Mouse (Mus musculus) heart, embryonic 12.5 days (tissue): ENCODE measurements around the gene Cacnb4. TPM values are rescaled to one million over a fixed set of nuclear protein-coding genes. Genes with fewer than 3 reads are reported as not detected.
A peak's percentile ranks its signal among the peaks of the same experiment; 100 is the strongest.

ENCODE experiments used
- ATAC-seq: fragments of 200-750 bp; cut with Nextera tagmentation; 2 replicates; pipeline ENCODE4 v1.8.0; 2017; ENCODE audit warnings: moderate TSS enrichment, moderate library complexity; ENCODE audit not compliant: insufficient number of reproducible peaks, low FRiP score
- H3K27ac ChIP-seq: fragments of 300-500 bp; sonication (generic); 2 replicates; pipeline ENCODE4 v1.5.1; 2016; ENCODE audit warnings: mild to moderate bottlenecking, moderate library complexity; ENCODE audit not compliant: poor library complexity, severe bottlenecking
- H3K27me3 ChIP-seq: fragments of 300-500 bp; sonication (generic); replicated peaks from 2 replicates; pipeline ENCODE4 v1.6.1; 2016; ENCODE audit warnings: mild to moderate bottlenecking, moderate library complexity
- H3K36me3 ChIP-seq: fragments of 300-500 bp; sonication (generic); 2 replicates; pipeline ENCODE4 v1.6.1; 2016; ENCODE audit warnings: mild to moderate bottlenecking, moderate library complexity
- H3K4me1 ChIP-seq: fragments of 300-500 bp; sonication (generic); replicated peaks from 2 replicates; pipeline ENCODE4 v1.6.1; 2016; ENCODE audit warnings: mild to moderate bottlenecking
- H3K4me2 ChIP-seq: fragments of 300-500 bp; sonication (generic); 2 replicates; pipeline ENCODE4 v1.6.1; 2016; ENCODE audit warnings: mild to moderate bottlenecking, moderate library complexity
- H3K4me3 ChIP-seq: fragments of 300-500 bp; sonication (generic); 2 replicates; pipeline ENCODE4 v1.5.1; 2016; ENCODE audit warnings: mild to moderate bottlenecking
- H3K9ac ChIP-seq: fragments of 300-500 bp; sonication (generic); 2 replicates; pipeline ENCODE4 v1.6.1; 2016; ENCODE audit warnings: mild to moderate bottlenecking, moderate library complexity
- H3K9me3 ChIP-seq: fragments of 300-500 bp; sonication (generic); replicated peaks from 2 replicates; pipeline ENCODE4 v1.6.1; 2016; ENCODE audit warnings: mild to moderate bottlenecking, moderate library complexity
- WGBS: fragments of 180-500 bp; shearing (Covaris S2); methylation state at CpG from one replicate; pipeline ENCODE4 v1.1.7; 2016; 5-methylcytosine and 5-hydroxymethylcytosine counted together
- polyA plus RNA-seq: library from polyadenylated mRNA; unstranded; fragments of >200 nt; fragmentation: Nextera tagmentation; extraction: Ambion mirVana; gene quantifications from 2 replicates; pipeline ENCODE4 v1.2.1, GENCODE M21; 2016

Gene Cacnb4
- polyA plus RNA-seq, 1 experiment from 2014 or later, result 0.41 TPM

DNA sequence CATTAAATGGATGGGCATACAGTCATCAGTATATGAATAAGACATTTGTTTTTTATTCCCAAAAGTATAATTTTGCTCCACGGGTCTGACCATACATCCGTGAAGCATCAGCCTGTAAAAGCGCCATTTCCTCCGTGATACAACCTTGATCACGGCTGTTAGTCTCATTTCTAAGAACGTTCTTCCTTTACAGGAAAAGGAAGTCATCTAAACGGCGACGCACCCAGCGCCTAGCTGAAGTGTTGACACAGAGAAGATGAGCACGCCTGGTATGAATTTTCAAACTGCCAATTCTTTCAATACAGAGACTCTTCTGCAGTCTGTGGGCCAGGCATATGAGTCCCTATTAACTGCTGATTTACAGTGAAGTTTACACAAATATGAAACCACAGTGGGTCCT is 106.5 kb downstream of the Cacnb4 start:
- H3K9ac ChIP-seq, result no peak overlapping the region
- H3K4me3 ChIP-seq, result no peak overlapping the region
- 66% methylated on average over 11 of the region's 11 CpGs for WGBS
- no peaks in the 10 kb centered on the region for H3K27me3 ChIP-seq
- H3K4me2 ChIP-seq, result no peak overlapping the region
- no peaks in the 10 kb centered on the region for H3K9me3 ChIP-seq
- H3K27ac ChIP-seq, result peak overlapping the region; percentile 82
- no peaks in the 10 kb centered on the region for H3K36me3 ChIP-seq
- no peak for ATAC-seq
- peaks cover 15% of the 10 kb centered on the region for H3K4me1 ChIP-seq

DNA sequence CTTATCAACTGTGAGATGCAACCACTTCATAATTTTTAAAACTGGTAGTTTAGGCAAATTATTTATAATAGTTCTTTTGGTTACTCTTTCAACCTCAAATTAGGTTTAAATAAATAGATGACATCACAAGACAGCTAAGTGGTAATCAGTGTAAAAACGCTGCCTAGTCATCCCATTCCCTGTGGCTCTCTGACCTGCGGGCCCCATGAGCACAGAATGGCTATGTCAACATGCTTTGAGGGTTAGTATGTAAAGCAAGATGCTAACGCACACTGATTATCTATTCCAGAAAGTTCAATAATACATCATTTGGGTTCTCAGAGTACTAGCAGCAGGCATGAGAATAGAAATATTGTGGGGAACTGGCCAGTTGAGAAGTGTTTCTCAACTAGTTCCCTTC is 108.5 kb downstream of the Cacnb4 start:
- ATAC-seq, result no peak
- H3K27me3 ChIP-seq, result no peaks in the 10 kb centered on the region
- no peaks in the 10 kb centered on the region for H3K9me3 ChIP-seq
- H3K9ac ChIP-seq, result no peak overlapping the region
- H3K4me1 ChIP-seq, result peaks cover 15% of the 10 kb centered on the region
- H3K36me3 ChIP-seq, result no peaks in the 10 kb centered on the region
- H3K4me3 ChIP-seq, result no peak overlapping the region
- 81% methylated on average over 3 of the region's 3 CpGs for WGBS
- H3K4me2 ChIP-seq, result no peak overlapping the region
- H3K27ac ChIP-seq, result no peak overlapping the region

DNA sequence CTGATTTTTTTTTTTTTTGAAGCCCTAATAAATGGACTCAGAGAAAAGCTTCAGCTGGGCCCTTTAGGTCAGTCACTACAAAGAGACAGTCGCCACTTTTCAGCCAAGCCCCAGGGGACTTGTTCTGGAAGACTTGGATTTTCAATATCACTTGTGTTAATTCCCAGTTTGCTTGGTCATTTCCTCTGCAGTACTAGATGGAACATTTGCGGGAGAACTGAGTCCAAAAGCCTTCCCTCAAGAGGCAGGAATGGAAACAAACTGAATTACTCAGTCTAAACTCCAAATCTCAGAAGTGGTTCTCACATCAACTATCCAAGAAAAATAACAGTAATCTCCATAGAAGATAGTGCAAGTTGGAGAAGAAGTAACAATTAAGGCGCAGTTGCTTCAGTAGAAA is 109.2 kb downstream of the Cacnb4 start:
- Histone ChIP-seq H3K27me3 (no peaks in the 10 kb centered on the region), H3K4me3 (no peak overlapping the region), H3K9me3 (no peaks in the 10 kb centered on the region), H3K36me3 (no peaks in the 10 kb centered on the region), H3K4me2 (no peak overlapping the region), H3K9ac (no peak overlapping the region), H3K4me1 (peaks cover 15% of the 10 kb centered on the region), H3K27ac (no peak overlapping the region)
- no peak for ATAC-seq
- WGBS, result 58% methylated on average over 3 of the region's 3 CpGs

DNA sequence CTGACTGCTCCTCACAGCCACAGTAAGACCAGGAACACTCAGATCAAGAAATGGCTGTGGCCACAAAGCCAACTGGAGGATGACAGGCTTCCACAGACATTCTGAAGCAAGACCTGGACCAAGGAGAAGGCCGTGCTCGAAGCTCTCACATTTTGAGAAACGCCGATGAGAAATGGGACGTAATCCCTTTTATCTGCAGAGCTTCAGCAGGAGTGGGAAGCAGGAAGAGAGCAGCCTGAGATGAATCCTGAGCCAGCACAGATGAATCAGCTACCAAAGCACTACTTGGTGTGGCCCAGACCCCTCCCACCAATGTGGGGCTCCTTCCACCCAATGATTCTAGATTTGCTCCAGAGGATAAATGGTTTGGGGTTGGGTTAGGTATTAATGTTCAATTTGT is 113.4 kb downstream of the Cacnb4 start:
- 0 out of 2 replicates have a peak, but pooled peaks cover 4% of the 10 kb centered on the region for H3K27me3 ChIP-seq
- H3K4me3 ChIP-seq, result no peak overlapping the region
- H3K9me3 ChIP-seq, result no peaks in the 10 kb centered on the region
- 83% methylated on average over 5 of the region's 5 CpGs for WGBS
- no peak for ATAC-seq
- no peak overlapping the region for H3K9ac ChIP-seq
- H3K4me2 ChIP-seq, result no peak overlapping the region
- no peak overlapping the region for H3K27ac ChIP-seq
- no peaks in the 10 kb centered on the region for H3K36me3 ChIP-seq
- 0 out of 2 replicates have a peak, but pooled peaks cover 3% of the 10 kb centered on the region for H3K4me1 ChIP-seq

DNA sequence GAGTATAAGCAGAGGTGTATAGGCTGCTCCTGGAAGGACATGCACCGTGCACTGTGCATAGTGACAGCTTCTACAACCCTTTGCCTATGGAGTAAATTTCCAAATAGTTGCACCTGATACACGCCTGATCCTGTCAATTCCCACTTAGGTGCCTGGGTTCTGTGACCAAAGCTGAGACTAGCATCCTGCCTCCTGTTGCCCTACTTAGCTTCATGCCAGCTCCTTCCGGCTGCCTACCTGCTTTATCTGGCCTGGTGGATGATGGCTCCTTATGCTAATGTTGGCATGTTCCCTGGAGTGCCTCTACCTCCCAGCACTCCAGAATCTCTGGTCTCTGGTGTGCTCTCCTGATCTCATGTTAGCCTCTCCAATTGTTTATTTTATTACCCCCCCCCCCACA is 114.3 kb downstream of the Cacnb4 start:
- no peak overlapping the region for H3K4me3 ChIP-seq

DNA sequence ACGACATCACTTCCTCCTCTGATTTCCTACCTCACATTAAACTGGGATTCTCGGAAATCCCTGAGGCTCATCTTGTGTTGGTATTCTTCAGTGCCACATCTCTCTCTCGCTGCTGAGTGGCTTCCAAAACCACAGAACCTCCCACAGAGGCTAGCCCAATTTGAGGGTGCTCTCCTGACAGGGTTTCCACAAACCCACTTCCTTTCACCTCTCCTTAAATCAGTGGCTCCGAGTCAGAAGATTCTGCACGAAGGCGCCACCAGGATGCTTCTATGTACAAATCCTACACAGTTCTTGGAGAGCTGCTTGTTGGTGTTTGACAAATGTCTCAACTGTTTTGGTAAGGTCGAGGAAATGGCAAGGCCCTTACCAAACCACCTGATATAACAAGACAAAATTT is 115.5 kb downstream of the Cacnb4 start:
- 72% methylated on average over 7 of the region's 7 CpGs for WGBS
- Histone ChIP-seq H3K27ac (no peak overlapping the region), H3K9me3 (no peaks in the 10 kb centered on the region), H3K9ac (no peak overlapping the region), H3K36me3 (no peaks in the 10 kb centered on the region), H3K27me3 (0 out of 2 replicates have a peak, but pooled peaks cover 4% of the 10 kb centered on the region), H3K4me1 (0 out of 2 replicates have a peak, but pooled peaks cover 6% of the 10 kb centered on the region), H3K4me2 (no peak overlapping the region), H3K4me3 (no peak overlapping the region)
- no peak for ATAC-seq

More for the DNA sequence above, 114.3 kb downstream of the Cacnb4 start:
- no peaks in the 10 kb centered on the region for H3K36me3 ChIP-seq
- H3K4me1 ChIP-seq, result 0 out of 2 replicates have a peak, but pooled peaks cover 6% of the 10 kb centered on the region
- H3K27me3 ChIP-seq, result 0 out of 2 replicates have a peak, but pooled peaks cover 4% of the 10 kb centered on the region
- no peak overlapping the region for H3K27ac ChIP-seq
- no peak overlapping the region for H3K9ac ChIP-seq
- WGBS, result 83% methylated on average over 3 of the region's 3 CpGs
- ATAC-seq, result no peak
- no peak overlapping the region for H3K4me2 ChIP-seq
- H3K9me3 ChIP-seq, result no peaks in the 10 kb centered on the region

DNA sequence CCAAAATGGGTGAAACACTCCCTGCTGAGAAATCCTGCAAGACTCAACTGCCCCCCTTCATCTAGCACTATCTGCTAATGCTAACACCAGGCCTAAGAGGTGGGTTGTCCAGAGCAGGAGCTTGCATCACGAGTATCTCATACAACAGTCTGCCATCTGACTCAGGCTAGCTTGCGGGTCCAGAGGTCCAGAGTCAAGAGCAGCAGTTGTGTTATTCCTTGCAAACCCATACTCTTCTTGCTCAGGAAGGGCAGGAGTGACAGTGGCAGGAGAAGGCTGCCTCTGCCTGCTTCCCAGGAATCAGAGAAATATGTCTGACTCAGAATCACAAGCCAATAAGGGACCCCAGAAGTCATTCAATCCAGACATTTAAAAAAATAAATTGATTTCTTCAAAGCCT is 116.4 kb downstream of the Cacnb4 start:
- Histone ChIP-seq H3K9ac (no peak overlapping the region), H3K27me3 (0 out of 2 replicates have a peak, but pooled peaks cover 4% of the 10 kb centered on the region)
- 55% methylated on average over 2 of the region's 2 CpGs for WGBS

DNA sequence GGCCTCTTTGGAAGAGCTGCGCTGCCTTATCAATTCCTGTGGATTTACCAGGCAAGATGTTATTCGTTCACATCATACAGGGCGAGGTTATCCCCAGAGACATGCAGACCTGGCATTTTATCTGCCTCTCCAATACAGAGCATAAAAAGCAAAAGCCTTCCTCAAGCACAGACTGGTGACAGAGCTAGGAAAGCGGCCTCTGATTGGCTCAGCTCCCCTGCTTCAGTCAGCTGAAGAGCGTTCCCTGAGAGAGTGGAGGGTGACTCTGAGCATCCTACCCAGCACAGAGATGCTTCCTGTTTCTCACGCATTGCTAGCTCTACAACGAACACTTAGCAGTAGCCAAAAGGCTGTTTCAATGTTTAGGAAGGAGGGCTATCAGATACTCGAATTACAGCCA is 118.2 kb downstream of the Cacnb4 start:
- WGBS, result 42% methylated on average over 8 of the region's 8 CpGs
- Histone ChIP-seq H3K4me1 (0 out of 2 replicates have a peak, but pooled peaks cover 6% of the 10 kb centered on the region), H3K9ac (no peak overlapping the region), H3K4me2 (no peak overlapping the region), H3K36me3 (no peaks in the 10 kb centered on the region), H3K4me3 (no peak overlapping the region), H3K27me3 (0 out of 2 replicates have a peak, but pooled peaks cover 4% of the 10 kb centered on the region), H3K27ac (no peak overlapping the region), H3K9me3 (peaks cover 1% of the 10 kb centered on the region; the same call in 1 of the 2 replicates)
- ATAC-seq, result peak; percentile 68; the same call in 1 of the 2 replicates

More for the DNA sequence above, 116.4 kb downstream of the Cacnb4 start:
- Histone ChIP-seq H3K36me3 (no peaks in the 10 kb centered on the region), H3K27ac (no peak overlapping the region), H3K4me1 (0 out of 2 replicates have a peak, but pooled peaks cover 6% of the 10 kb centered on the region), H3K4me3 (no peak overlapping the region), H3K9me3 (no peaks in the 10 kb centered on the region), H3K4me2 (no peak overlapping the region)
- ATAC-seq, result no peak

DNA sequence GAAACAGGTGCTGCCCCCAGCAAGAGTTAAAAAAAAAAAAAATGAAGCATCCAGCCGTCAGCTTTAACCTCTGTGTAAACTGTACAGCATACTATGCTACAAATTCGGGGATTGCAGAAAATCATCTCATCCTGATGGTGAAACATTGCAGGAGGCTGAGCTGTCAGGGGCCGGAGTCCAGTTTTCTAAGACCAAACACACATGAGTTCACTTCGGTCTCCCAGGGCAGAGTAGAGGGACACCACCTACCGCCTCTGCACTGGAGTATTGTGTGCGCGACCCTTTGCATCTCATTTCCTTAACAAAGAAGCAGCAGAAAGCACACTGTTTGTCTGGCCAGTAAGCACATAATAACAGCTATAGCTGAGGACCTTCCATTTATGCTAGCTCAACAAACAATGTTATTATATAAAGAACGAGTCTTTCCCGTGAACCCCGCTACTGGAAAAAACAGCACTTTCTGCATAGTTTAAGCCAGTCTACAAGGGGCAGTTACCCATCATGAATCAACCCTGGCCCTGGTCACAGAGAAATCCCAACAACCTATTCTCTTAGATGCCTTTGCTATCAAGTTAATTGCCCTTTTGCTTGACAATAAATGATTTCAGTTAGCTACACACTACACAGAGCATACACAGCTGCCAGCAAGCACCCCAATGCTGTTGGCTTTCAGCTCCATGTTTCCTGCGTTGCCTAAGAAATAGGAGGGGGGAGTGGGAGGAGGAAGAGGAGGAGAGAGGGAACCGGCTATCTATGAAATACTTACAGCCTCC is 118.9 kb downstream of the Cacnb4 start:
- no peak overlapping the region for H3K27ac ChIP-seq
- 0 out of 2 replicates have a peak, but pooled peaks cover 4% of the 10 kb centered on the region for H3K27me3 ChIP-seq
- WGBS, result 78% methylated on average over 12 of the region's 12 CpGs
- ATAC-seq, result no peak
- 0 out of 2 replicates have a peak, but pooled peaks cover 6% of the 10 kb centered on the region for H3K4me1 ChIP-seq
- peaks cover 4% of the 10 kb centered on the region; the same call in 1 of the 2 replicates for H3K9me3 ChIP-seq
- no peaks in the 10 kb centered on the region for H3K36me3 ChIP-seq
- H3K4me3 ChIP-seq, result no peak overlapping the region
- no peak overlapping the region for H3K4me2 ChIP-seq
- no peak overlapping the region for H3K9ac ChIP-seq

DNA sequence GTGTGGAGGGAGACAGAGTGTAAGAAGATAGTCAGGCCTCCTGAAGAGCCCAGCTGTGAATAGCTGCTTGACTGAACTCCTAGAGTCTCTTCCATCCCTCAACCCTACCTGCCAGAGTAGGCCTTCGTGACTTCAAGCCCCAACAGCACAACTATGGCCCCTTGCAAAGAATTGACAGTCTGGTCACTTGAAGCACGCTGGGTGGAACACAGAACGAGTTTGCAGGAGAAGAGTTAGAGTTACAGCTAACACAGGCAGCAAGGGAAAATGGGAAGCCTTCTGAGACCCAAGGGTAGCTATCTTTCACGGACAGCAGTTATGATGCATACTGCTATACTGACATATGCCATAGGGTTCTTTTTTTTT is 119.7 kb downstream of the Cacnb4 start:
- Histone ChIP-seq H3K9me3 (peaks cover 4% of the 10 kb centered on the region; the same call in 1 of the 2 replicates), H3K27me3 (0 out of 2 replicates have a peak, but pooled peaks cover 4% of the 10 kb centered on the region), H3K9ac (no peak overlapping the region), H3K36me3 (no peaks in the 10 kb centered on the region), H3K4me1 (0 out of 2 replicates have a peak, but pooled peaks cover 6% of the 10 kb centered on the region), H3K4me3 (no peak overlapping the region), H3K4me2 (no peak overlapping the region), H3K27ac (no peak overlapping the region)
- WGBS, result 79% methylated on average over 4 of the region's 4 CpGs
- no peak for ATAC-seq

DNA sequence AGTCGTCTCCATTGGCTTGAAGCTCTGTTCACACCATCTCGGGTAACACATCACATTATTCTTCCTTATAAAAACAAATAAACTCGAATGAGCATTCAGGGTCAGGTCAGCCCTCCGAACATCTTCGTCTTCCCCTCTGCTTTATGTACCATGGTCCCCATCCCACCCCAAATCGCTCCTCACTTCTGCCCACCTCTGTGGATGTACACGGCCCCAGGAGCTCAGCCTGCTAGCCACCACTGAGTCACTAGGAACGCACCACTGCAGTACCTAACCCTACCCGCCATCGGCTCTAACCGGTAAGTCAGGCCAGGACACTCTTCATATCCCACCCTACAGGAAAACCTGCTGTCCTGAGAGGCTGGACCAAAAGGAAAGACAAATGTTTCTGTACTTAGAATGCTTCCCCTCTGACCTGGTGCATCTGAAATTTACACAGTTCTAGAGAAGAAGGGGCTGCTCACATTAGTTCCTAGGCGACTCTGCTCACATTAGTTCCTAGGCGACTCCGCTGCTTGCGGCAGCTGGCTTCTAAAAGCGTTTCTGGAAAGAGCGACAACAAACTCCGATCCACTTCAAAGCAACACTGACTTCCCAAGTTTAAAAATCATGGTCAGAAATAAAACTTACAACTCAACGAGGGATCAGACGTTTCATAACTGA is 120.2 kb downstream of the Cacnb4 start:
- Histone ChIP-seq H3K27ac (no peak overlapping the region), H3K4me1 (0 out of 2 replicates have a peak, but pooled peaks cover 6% of the 10 kb centered on the region), H3K27me3 (0 out of 2 replicates have a peak, but pooled peaks cover 4% of the 10 kb centered on the region), H3K4me3 (no peak overlapping the region), H3K4me2 (no peak overlapping the region), H3K9ac (no peak overlapping the region), H3K36me3 (no peaks in the 10 kb centered on the region), H3K9me3 (peaks cover 4% of the 10 kb centered on the region; the same call in 1 of the 2 replicates)
- no peak for ATAC-seq
- WGBS, result 81% methylated on average over 20 of the region's 20 CpGs
